11 mouse cellular contexts compared by ENCODE assay signal in the genomic region with DNA sequence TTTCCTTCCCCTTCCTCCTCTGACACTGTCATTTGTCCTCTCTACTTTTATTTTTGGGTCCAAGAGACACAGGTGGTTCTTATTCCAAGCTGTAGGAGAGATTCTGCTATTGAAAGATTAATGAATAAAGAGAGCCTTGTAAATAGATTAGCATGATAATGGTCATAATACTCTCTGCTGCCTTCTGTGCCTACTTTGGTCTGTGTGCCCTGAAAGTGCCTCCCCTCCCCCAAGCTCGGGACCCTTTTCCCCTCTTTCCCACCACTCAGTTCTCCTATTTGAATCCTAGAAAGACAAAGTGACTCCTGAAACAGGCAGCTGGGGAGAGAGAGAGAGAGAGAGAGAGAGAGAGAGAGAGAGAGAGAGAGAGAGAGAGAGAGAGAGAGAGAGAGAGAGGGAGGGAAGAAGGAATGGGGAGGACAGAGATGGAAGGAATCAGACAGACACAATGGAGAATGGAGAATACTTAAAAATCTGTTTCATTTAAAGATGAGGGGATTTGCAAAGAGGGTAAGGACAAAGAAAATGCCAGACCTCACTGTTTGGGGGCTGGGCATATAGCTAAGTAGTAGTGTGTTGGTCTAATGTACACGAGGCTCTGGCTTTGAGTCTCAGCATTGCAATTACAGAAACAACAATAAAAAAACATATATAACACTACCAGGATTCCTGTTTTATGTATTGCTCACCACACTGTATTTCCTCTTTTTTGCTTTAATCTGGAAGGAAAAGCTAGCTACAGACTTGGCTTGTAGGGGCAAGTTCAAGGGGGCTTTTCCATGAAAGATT.
DNase-seq lines count a peak whose midpoint lies in the region; ATAC-seq lines count a peak whose summit lies in the region.
"Had no signal": no experiment of that assay in that cellular context is flagged by ENCODE, and none has a peak within 500 bp of the region (broad histone marks: within the 10 kb centered on the region; RNA-seq: fewer than 3 reads in every experiment).

No protein-coding gene starts in this region.

- H3K9ac ChIP-seq in kidney, embryonic 15.5 days = no peak overlapping the region
- no peak overlapping the region for H3K9ac ChIP-seq in hindbrain, embryonic 15.5 days
- no peak overlapping the region; the same call in 1 of the 2 replicates for H3K9ac ChIP-seq in midbrain, embryonic 16.5 days (ENCODE audit: low read depth, low read length)
- no peak overlapping the region for H3K9ac ChIP-seq in intestine, embryonic 15.5 days

- peaks cover 80% of the 10 kb centered on the region for H3K4me1 ChIP-seq in kidney, embryonic 15.5 days
- H3K4me1 ChIP-seq in forebrain, embryonic 10.5 days = peaks cover 93% of the 10 kb centered on the region
- peaks cover 76% of the 10 kb centered on the region for H3K4me1 ChIP-seq in hindbrain, embryonic 15.5 days (replicated peaks)
- H3K4me1 ChIP-seq in midbrain, embryonic 16.5 days (ENCODE audit: control insufficient read depth, insufficient read depth, low read length) = peaks cover 83% of the 10 kb centered on the region
- peaks cover 31% of the 10 kb centered on the region for H3K4me1 ChIP-seq in intestine, embryonic 15.5 days (replicated peaks)

- H3K36me3 ChIP-seq in kidney, embryonic 15.5 days = peaks cover 10% of the 10 kb centered on the region; the same call in 1 of the 2 replicates
- peaks cover 5% of the 10 kb centered on the region; the same call in 1 of the 2 replicates for H3K36me3 ChIP-seq in forebrain, embryonic 10.5 days (replicated peaks)
- H3K36me3 ChIP-seq in hindbrain, embryonic 15.5 days = no peaks in the 10 kb centered on the region
- H3K36me3 ChIP-seq in midbrain, embryonic 16.5 days (ENCODE audit: control insufficient read depth, insufficient read depth, low read length) = no peaks in the 10 kb centered on the region
- H3K36me3 ChIP-seq in intestine, embryonic 15.5 days = no peaks in the 10 kb centered on the region

- DNase-seq in kidney, postnatal 36 days = no peak
- no peak for DNase-seq in forebrain, embryonic 10.5 days (ENCODE audit: extremely low spot score, low spot score)
- no peak for DNase-seq in lung, postnatal 36 days

- ATAC-seq in kidney, embryonic 15.5 days (replicated peaks; ENCODE audit: low FRiP score) = no peak
- no peak for ATAC-seq in hindbrain, embryonic 15.5 days (ENCODE audit: low FRiP score, low read depth)
- no peak for ATAC-seq in midbrain, embryonic 16.5 days
- no peak for ATAC-seq in inflammation-experienced regulatory T-cells, adult 6 months
- ATAC-seq in intestine, embryonic 15.5 days = no peak
- ATAC-seq: activated CD4-positive, CD25-positive, alpha-beta regulatory T cell, adult 4 months had no signal

- no peaks in the 10 kb centered on the region for H3K9me3 ChIP-seq in kidney, embryonic 15.5 days (replicated peaks)
- H3K9me3 ChIP-seq in forebrain, embryonic 10.5 days = no peaks in the 10 kb centered on the region
- H3K9me3 ChIP-seq in hindbrain, embryonic 15.5 days = no peaks in the 10 kb centered on the region
- H3K9me3 ChIP-seq in midbrain, embryonic 16.5 days (replicated peaks; ENCODE audit: control insufficient read depth, low read length, poor library complexity, severe bottlenecking) = no peaks in the 10 kb centered on the region
- no peaks in the 10 kb centered on the region for H3K9me3 ChIP-seq in intestine, embryonic 15.5 days

- H3K27ac ChIP-seq in kidney, embryonic 15.5 days = 0 out of 2 replicates have a peak overlapping the region, but pooled peaks have one; percentile 19
- H3K27ac ChIP-seq in forebrain, embryonic 10.5 days = peak overlapping the region; percentile 85
- H3K27ac ChIP-seq in hindbrain, embryonic 15.5 days (replicated peaks) = peak overlapping the region; percentile 73
- peak overlapping the region; percentile 84 for H3K27ac ChIP-seq in midbrain, embryonic 16.5 days (ENCODE audit: low read length)
- H3K27ac ChIP-seq in intestine, embryonic 15.5 days = no peak overlapping the region
- H3K27ac ChIP-seq: macrophage had no signal

- H3K27me3 ChIP-seq in kidney, embryonic 15.5 days = no peaks in the 10 kb centered on the region
- H3K27me3 ChIP-seq in forebrain, embryonic 10.5 days (ENCODE audit: poor library complexity, severe bottlenecking) = no peaks in the 10 kb centered on the region
- no peaks in the 10 kb centered on the region for H3K27me3 ChIP-seq in hindbrain, embryonic 15.5 days
- no peaks in the 10 kb centered on the region for H3K27me3 ChIP-seq in midbrain, embryonic 16.5 days (ENCODE audit: control insufficient read depth, insufficient read depth, low read depth, low read length)
- no peaks in the 10 kb centered on the region for H3K27me3 ChIP-seq in intestine, embryonic 15.5 days (replicated peaks)
- H3K27me3 ChIP-seq: CH12.LX had no signal

- WGBS in kidney, embryonic 15.5 days = 59% methylated on average over 2 of the region's 2 CpGs
- WGBS in forebrain, embryonic 10.5 days = 30% methylated on average over 2 of the region's 2 CpGs
- WGBS in hindbrain, embryonic 15.5 days = 11% methylated on average over 2 of the region's 2 CpGs
- 9% methylated on average over 2 of the region's 2 CpGs for WGBS in midbrain, embryonic 16.5 days
- 65% methylated on average over 2 of the region's 2 CpGs for WGBS in intestine, embryonic 15.5 days

- H3K4me3 ChIP-seq in kidney, embryonic 15.5 days (replicated peaks) = no peak overlapping the region
- H3K4me3 ChIP-seq in forebrain, embryonic 10.5 days = peak overlapping the region; percentile 14; the same call in 1 of the 2 replicates
- H3K4me3 ChIP-seq in hindbrain, embryonic 15.5 days = no peak overlapping the region
- no peak overlapping the region for H3K4me3 ChIP-seq in midbrain, embryonic 16.5 days (ENCODE audit: low read depth, low read length)
- no peak overlapping the region for H3K4me3 ChIP-seq in intestine, embryonic 15.5 days (replicated peaks)

- H3K4me2 ChIP-seq in kidney, embryonic 15.5 days = no peak overlapping the region
- 0 out of 2 replicates have a peak overlapping the region, but pooled peaks have one; percentile 16 for H3K4me2 ChIP-seq in hindbrain, embryonic 15.5 days
- H3K4me2 ChIP-seq in midbrain, embryonic 16.5 days (ENCODE audit: low read length) = 0 out of 2 replicates have a peak overlapping the region, but pooled peaks have one; percentile 28
- no peak overlapping the region for H3K4me2 ChIP-seq in intestine, embryonic 15.5 days (replicated peaks)

Comparison
In these comparisons a context has a peak if more than half of its experiments do, and no peak if none do; other contexts are left out.
1. H3K4me2 ChIP-seq: peak in hindbrain, embryonic 15.5 days (single experiment) and midbrain, embryonic 16.5 days (single experiment); none in kidney, embryonic 15.5 days (single experiment) and intestine, embryonic 15.5 days (single experiment).